Mouse (Mus musculus): ENCODE data around the gene Gpc6. TPM values are rescaled to one million over a fixed set of nuclear protein-coding genes. Genes with fewer than 3 reads are reported as not detected.

Gpc6 gene
- polyA plus RNA-seq, 1 experiment from 2014 or later = 37.0 TPM

GRCm38 (mm10) chr14:117283631-117284030 is 358.5 kb downstream of the Gpc6 start:
- Histone ChIP-seq H3K9me3 (no peaks in the 10 kb centered on the region), H3K4me3 (no peak overlapping the region), H3K9ac (replicated peaks) (no peak overlapping the region), H3K36me3 (0 out of 2 replicates have a peak, but pooled peaks cover 3% of the 10 kb centered on the region), H3K27me3 (no peaks in the 10 kb centered on the region), H3K4me2 (replicated peaks) (no peak overlapping the region), H3K4me1 (no peaks in the 10 kb centered on the region), H3K27ac (replicated peaks) (no peak overlapping the region)
- WGBS = 96% methylated on average over 3 of the region's 3 CpGs
- no peak for ATAC-seq (ENCODE audit: low FRiP score, low read depth)

- no peak for ATAC-seq (ENCODE audit: low FRiP score, low read depth)
- WGBS = 86% methylated on average over 4 of the region's 4 CpGs
- Histone ChIP-seq H3K4me1 (0 out of 2 replicates have a peak, but pooled peaks cover 3% of the 10 kb centered on the region), H3K36me3 (no peaks in the 10 kb centered on the region), H3K27ac (replicated peaks) (no peak overlapping the region), H3K4me3 (no peak overlapping the region), H3K9me3 (no peaks in the 10 kb centered on the region), H3K9ac (replicated peaks) (no peak overlapping the region), H3K4me2 (replicated peaks) (no peak overlapping the region), H3K27me3 (no peaks in the 10 kb centered on the region)
Observed at GRCm38 (mm10) chr14:117293746-117294145, 368.6 kb downstream of the Gpc6 start.

- H3K27me3 ChIP-seq = no peaks in the 10 kb centered on the region
- no peaks in the 10 kb centered on the region for H3K36me3 ChIP-seq
- H3K9me3 ChIP-seq = no peaks in the 10 kb centered on the region
- 80% methylated on average over 2 of the region's 2 CpGs for WGBS
- H3K4me1 ChIP-seq = 0 out of 2 replicates have a peak, but pooled peaks cover 3% of the 10 kb centered on the region
- peak; percentile 71; the same call in 1 of the 2 replicates for ATAC-seq (ENCODE audit: low FRiP score, low read depth)
- no peak overlapping the region for H3K27ac ChIP-seq (replicated peaks)
- no peak overlapping the region for H3K4me2 ChIP-seq (replicated peaks)
- H3K4me3 ChIP-seq = no peak overlapping the region
- no peak overlapping the region for H3K9ac ChIP-seq (replicated peaks)
Observed at GRCm38 (mm10) chr14:117296207-117296838, 371.2 kb downstream of the Gpc6 start.

GRCm38 (mm10) chr14:117301019-117301418 is 375.9 kb downstream of the Gpc6 start:
- WGBS = 93% methylated on average over 3 of the region's 3 CpGs
- Histone ChIP-seq H3K36me3 (no peaks in the 10 kb centered on the region), H3K9ac (replicated peaks) (no peak overlapping the region), H3K27me3 (no peaks in the 10 kb centered on the region), H3K4me3 (no peak overlapping the region), H3K27ac (replicated peaks) (no peak overlapping the region), H3K4me2 (replicated peaks) (no peak overlapping the region), H3K9me3 (no peaks in the 10 kb centered on the region), H3K4me1 (peaks cover 8% of the 10 kb centered on the region; the same call in 1 of the 2 replicates)
- no peak for ATAC-seq (ENCODE audit: low FRiP score, low read depth)

GRCm38 (mm10) chr14:117303901-117304722 is 379.0 kb downstream of the Gpc6 start:
- no peak overlapping the region for H3K27ac ChIP-seq (replicated peaks)
- H3K27me3 ChIP-seq = no peaks in the 10 kb centered on the region
- WGBS = 58% methylated on average over 8 of the region's 8 CpGs
- H3K4me3 ChIP-seq = no peak overlapping the region
- H3K36me3 ChIP-seq = no peaks in the 10 kb centered on the region
- no peaks in the 10 kb centered on the region for H3K9me3 ChIP-seq
- peaks cover 4% of the 10 kb centered on the region; the same call in 1 of the 2 replicates for H3K4me1 ChIP-seq
- H3K4me2 ChIP-seq (replicated peaks) = no peak overlapping the region
- ATAC-seq (ENCODE audit: low FRiP score, low read depth) = peak; percentile 77
- H3K9ac ChIP-seq (replicated peaks) = no peak overlapping the region

- WGBS = 38% methylated on average over 2 of the region's 2 CpGs
Observed at GRCm38 (mm10) chr14:117304723-117305010, 379.6 kb downstream of the Gpc6 start.

GRCm38 (mm10) chr14:117309997-117310520 is 384.9 kb downstream of the Gpc6 start:
- ATAC-seq (ENCODE audit: low FRiP score, low read depth) = no peak
- WGBS = 62% methylated on average over 3 of the region's 3 CpGs
- no peaks in the 10 kb centered on the region for H3K36me3 ChIP-seq

More at GRCm38 (mm10) chr14:117304723-117305010, 379.6 kb downstream of the Gpc6 start:
- peak; percentile 72 for ATAC-seq (ENCODE audit: low FRiP score, low read depth)
- H3K4me1 ChIP-seq = peaks cover 4% of the 10 kb centered on the region; the same call in 1 of the 2 replicates
- H3K9ac ChIP-seq (replicated peaks) = no peak overlapping the region
- no peaks in the 10 kb centered on the region for H3K36me3 ChIP-seq
- no peak overlapping the region for H3K4me3 ChIP-seq
- no peak overlapping the region for H3K4me2 ChIP-seq (replicated peaks)
- no peaks in the 10 kb centered on the region for H3K27me3 ChIP-seq
- H3K9me3 ChIP-seq = no peaks in the 10 kb centered on the region
- no peak overlapping the region for H3K27ac ChIP-seq (replicated peaks)

GRCm38 (mm10) chr14:117324214-117324613 is 399.1 kb downstream of the Gpc6 start:
- H3K4me3 ChIP-seq = no peak overlapping the region
- no peaks in the 10 kb centered on the region for H3K36me3 ChIP-seq
- ATAC-seq (ENCODE audit: low FRiP score, low read depth) = no peak
- H3K9ac ChIP-seq (replicated peaks) = no peak overlapping the region
- no peak overlapping the region for H3K27ac ChIP-seq (replicated peaks)
- H3K4me1 ChIP-seq = no peaks in the 10 kb centered on the region
- H3K9me3 ChIP-seq = no peaks in the 10 kb centered on the region
- no peaks in the 10 kb centered on the region for H3K27me3 ChIP-seq
- no peak overlapping the region for H3K4me2 ChIP-seq (replicated peaks)
- 72% methylated on average over 2 of the region's 2 CpGs for WGBS

More at GRCm38 (mm10) chr14:117309997-117310520, 384.9 kb downstream of the Gpc6 start:
- Histone ChIP-seq H3K4me3 (no peak overlapping the region), H3K27ac (replicated peaks) (no peak overlapping the region), H3K9me3 (no peaks in the 10 kb centered on the region), H3K4me1 (0 out of 2 replicates have a peak, but pooled peaks cover 5% of the 10 kb centered on the region), H3K4me2 (replicated peaks) (no peak overlapping the region), H3K9ac (replicated peaks) (no peak overlapping the region), H3K27me3 (no peaks in the 10 kb centered on the region)

GRCm38 (mm10) chr14:117332256-117332655 is 407.1 kb downstream of the Gpc6 start:
- H3K4me3 ChIP-seq = no peak overlapping the region
- H3K4me1 ChIP-seq = peaks cover 5% of the 10 kb centered on the region
- H3K27me3 ChIP-seq = no peaks in the 10 kb centered on the region
- 87% methylated on average over 1 of the region's 1 CpGs for WGBS
- no peak overlapping the region for H3K9ac ChIP-seq (replicated peaks)
- H3K36me3 ChIP-seq = no peaks in the 10 kb centered on the region
- H3K4me2 ChIP-seq (replicated peaks) = no peak overlapping the region
- no peaks in the 10 kb centered on the region for H3K9me3 ChIP-seq
- no peak overlapping the region for H3K27ac ChIP-seq (replicated peaks)
- no peak for ATAC-seq (ENCODE audit: low FRiP score, low read depth)

GRCm38 (mm10) chr14:117337271-117337670 is 412.2 kb downstream of the Gpc6 start:
- WGBS = 16% methylated on average over 1 of the region's 1 CpGs
- no peak for ATAC-seq (ENCODE audit: low FRiP score, low read depth)

GRCm38 (mm10) chr14:117340549-117340948 is 415.4 kb downstream of the Gpc6 start:
- ATAC-seq (ENCODE audit: low FRiP score, low read depth) = no peak
- no peak overlapping the region for H3K27ac ChIP-seq (replicated peaks)
- H3K4me3 ChIP-seq = no peak overlapping the region
- no peak overlapping the region for H3K9ac ChIP-seq (replicated peaks)
- no peaks in the 10 kb centered on the region for H3K36me3 ChIP-seq
- peaks cover 7% of the 10 kb centered on the region for H3K4me1 ChIP-seq
- no peaks in the 10 kb centered on the region for H3K27me3 ChIP-seq
- 74% methylated on average over 4 of the region's 4 CpGs for WGBS
- no peak overlapping the region for H3K4me2 ChIP-seq (replicated peaks)
- no peaks in the 10 kb centered on the region for H3K9me3 ChIP-seq

More at GRCm38 (mm10) chr14:117337271-117337670, 412.2 kb downstream of the Gpc6 start:
- Histone ChIP-seq H3K36me3 (no peaks in the 10 kb centered on the region), H3K27me3 (no peaks in the 10 kb centered on the region), H3K9ac (replicated peaks) (no peak overlapping the region), H3K4me3 (no peak overlapping the region), H3K4me1 (peaks cover 7% of the 10 kb centered on the region), H3K4me2 (replicated peaks) (no peak overlapping the region), H3K9me3 (no peaks in the 10 kb centered on the region), H3K27ac (replicated peaks) (no peak overlapping the region)

GRCm38 (mm10) chr14:117344505-117344904 is 419.4 kb downstream of the Gpc6 start:
- Histone ChIP-seq H3K9ac (replicated peaks) (no peak overlapping the region), H3K9me3 (no peaks in the 10 kb centered on the region), H3K4me3 (no peak overlapping the region), H3K36me3 (no peaks in the 10 kb centered on the region), H3K4me1 (no peaks in the 10 kb centered on the region), H3K27ac (replicated peaks) (no peak overlapping the region), H3K27me3 (no peaks in the 10 kb centered on the region), H3K4me2 (replicated peaks) (no peak overlapping the region)
- no peak for ATAC-seq (ENCODE audit: low FRiP score, low read depth)
- WGBS = 71% methylated on average over 6 of the region's 6 CpGs
